Mouse (Mus musculus) neural tube, embryonic 12.5 days (tissue): ENCODE measurements at regions not wholly inside any gene's neighbourhood (a gene's known extent, or its start where the extent isn't known, plus 50 kb on each side); places are given as distances from the start of the nearest gene placed in this dataset.

Experiments
- ATAC-seq: fragments of 200-750 bp; cut with Nextera tagmentation; 2 replicates; pipeline ENCODE4 v1.8.0; 2017; ENCODE audit warnings: low read depth, mild to moderate bottlenecking, moderate TSS enrichment, moderate library complexity; ENCODE audit not compliant: low FRiP score
- H3K27ac ChIP-seq: fragments of 300-500 bp; sonication (generic); 2 replicates; pipeline ENCODE4 v1.5.1; 2016
- H3K27me3 ChIP-seq: fragments of 300-500 bp; sonication (generic); replicated peaks from 2 replicates; pipeline ENCODE4 v1.6.1; 2016; ENCODE audit warnings: mild to moderate bottlenecking
- H3K36me3 ChIP-seq: fragments of 300-500 bp; sonication (generic); 2 replicates; pipeline ENCODE4 v1.6.1; 2016; ENCODE audit warnings: mild to moderate bottlenecking
- H3K4me1 ChIP-seq: fragments of 300-500 bp; sonication (generic); 2 replicates; pipeline ENCODE4 v1.6.1; 2016
- H3K4me2 ChIP-seq: fragments of 300-500 bp; sonication (generic); replicated peaks from 2 replicates; pipeline ENCODE4 v1.6.1; 2016; ENCODE audit warnings: mild to moderate bottlenecking
- H3K4me3 ChIP-seq: fragments of 300-500 bp; sonication (generic); 2 replicates; pipeline ENCODE4 v1.5.1; 2016
- H3K9ac ChIP-seq: fragments of 300-500 bp; sonication (generic); 2 replicates; pipeline ENCODE4 v1.6.1; 2016; ENCODE audit warnings: mild to moderate bottlenecking
- H3K9me3 ChIP-seq: fragments of 300-500 bp; sonication (generic); 2 replicates; pipeline ENCODE4 v1.6.1; 2016; ENCODE audit warnings: mild to moderate bottlenecking
- WGBS: fragments of 180-500 bp; shearing (Covaris S2); methylation state at CpG from one replicate; pipeline ENCODE4 v1.1.7; 2016; 5-methylcytosine and 5-hydroxymethylcytosine counted together

DNA sequence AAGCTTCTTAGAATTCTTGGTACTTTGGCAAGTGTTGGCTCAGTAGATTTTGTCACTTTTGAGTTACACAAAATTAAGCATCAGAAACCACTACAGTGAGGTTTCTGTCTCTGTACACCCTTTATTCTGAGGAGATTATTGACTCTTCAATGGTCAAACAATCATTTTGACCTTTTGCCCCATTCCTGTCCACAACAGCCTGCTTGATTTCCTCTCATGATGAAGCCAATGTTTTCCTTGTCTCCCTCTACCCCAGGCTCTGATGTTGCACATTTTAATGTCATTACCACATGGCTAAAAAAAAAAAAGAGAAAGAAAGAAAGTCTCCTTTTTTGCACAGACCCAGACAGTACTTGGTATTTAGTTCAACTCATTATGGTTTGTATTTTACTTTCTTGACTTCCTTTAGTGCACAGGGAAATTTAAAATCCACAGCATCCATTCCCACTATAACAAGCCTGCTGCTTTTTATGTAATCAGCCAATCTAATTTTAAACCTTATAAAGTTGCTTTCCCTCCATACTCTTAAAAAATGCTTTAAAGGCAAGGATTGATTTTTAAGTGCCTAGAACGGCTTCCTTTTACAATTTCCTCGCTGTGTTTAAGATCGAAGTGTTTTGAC is 452.8 kb upstream of the Flrt2 start:
- Histone ChIP-seq H3K4me2 (no peak overlapping the region), H3K9ac (no peak overlapping the region), H3K27me3 (no peaks in the 10 kb centered on the region), H3K4me1 (no peaks in the 10 kb centered on the region), H3K27ac (no peak overlapping the region), H3K9me3 (no peaks in the 10 kb centered on the region), H3K4me3 (no peak overlapping the region), H3K36me3 (no peaks in the 10 kb centered on the region)
- WGBS = 64% methylated on average over 3 of the region's 3 CpGs
- no peak for ATAC-seq

DNA sequence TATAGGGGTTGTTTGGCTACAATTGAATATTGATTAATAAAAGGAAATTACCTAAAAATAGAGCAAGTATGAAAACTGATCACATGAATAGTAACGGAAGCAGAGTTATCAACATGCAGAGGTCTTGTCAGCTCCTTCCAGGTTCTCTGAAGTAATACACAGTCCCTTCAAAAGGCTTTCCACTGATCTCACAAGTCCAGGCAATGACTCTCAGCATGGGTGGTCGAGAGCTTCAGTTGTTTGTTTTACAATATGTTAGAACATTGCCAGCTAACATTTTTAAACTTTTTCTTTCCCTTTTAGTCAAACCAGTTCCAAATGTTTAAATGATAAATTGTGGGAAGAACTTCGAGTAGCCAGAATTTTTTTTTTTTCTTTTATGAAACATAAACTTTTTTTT is 424.8 kb upstream of the Flrt2 start:
- Histone ChIP-seq H3K9ac (no peak overlapping the region), H3K4me2 (no peak overlapping the region), H3K27me3 (no peaks in the 10 kb centered on the region), H3K27ac (no peak overlapping the region), H3K9me3 (no peaks in the 10 kb centered on the region), H3K36me3 (no peaks in the 10 kb centered on the region), H3K4me1 (no peaks in the 10 kb centered on the region), H3K4me3 (no peak overlapping the region)
- ATAC-seq = no peak
- 60% methylated on average over 3 of the region's 3 CpGs for WGBS

DNA sequence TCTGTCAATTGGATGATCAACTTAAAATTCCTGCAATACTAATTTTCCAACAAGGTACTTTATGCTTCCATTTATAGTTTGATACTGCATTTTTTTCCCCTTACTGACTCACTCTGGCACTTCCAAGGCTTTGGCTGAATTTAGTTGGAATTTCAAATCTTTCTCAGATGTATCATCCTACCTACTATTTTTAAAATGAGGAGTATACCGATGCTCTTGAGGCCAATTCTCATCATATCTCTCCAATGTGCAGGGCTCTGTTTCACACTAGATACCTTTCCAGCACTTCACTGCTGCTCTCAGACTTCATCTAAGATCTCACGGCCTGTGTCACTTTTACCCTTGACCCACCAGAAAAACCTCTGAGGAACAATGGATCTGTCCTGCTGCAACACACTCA is 386.6 kb upstream of the Flrt2 start:
- no peaks in the 10 kb centered on the region for H3K36me3 ChIP-seq
- no peak overlapping the region for H3K9ac ChIP-seq
- ATAC-seq = no peak
- no peak overlapping the region for H3K4me2 ChIP-seq
- no peak overlapping the region for H3K27ac ChIP-seq
- 89% methylated on average over 2 of the region's 2 CpGs for WGBS
- no peaks in the 10 kb centered on the region for H3K9me3 ChIP-seq
- no peaks in the 10 kb centered on the region for H3K4me1 ChIP-seq
- no peak overlapping the region for H3K4me3 ChIP-seq
- no peaks in the 10 kb centered on the region for H3K27me3 ChIP-seq

DNA sequence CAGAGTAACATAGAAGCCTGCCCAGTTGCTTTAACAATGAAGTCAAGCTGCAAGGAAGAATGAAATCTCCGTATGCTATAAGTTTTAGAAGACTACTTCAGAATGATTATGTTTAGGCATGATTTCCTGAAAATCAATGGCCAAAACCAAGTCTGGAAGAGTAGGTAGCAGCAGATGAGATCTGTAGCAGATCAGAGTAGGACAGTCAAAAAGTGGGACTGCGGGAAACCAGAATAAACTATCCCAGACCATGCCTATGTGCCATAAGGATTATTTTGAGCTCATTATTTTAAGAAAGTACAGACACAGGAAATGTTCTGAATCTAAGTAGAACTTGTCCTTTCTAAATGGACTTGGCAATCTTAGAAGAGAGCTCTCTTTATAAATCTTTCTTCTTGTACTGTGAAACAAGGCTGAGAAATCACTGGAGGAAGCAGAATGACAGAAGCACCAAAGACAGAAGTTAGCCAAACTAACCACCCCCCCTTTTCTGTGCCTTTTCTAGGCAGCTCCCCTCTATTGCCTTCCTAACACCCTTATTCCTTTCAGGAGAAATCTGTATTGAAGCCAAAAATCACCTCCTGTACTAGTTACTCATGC is 376.8 kb upstream of the Flrt2 start:
- no peak overlapping the region for H3K27ac ChIP-seq
- no peak overlapping the region for H3K9ac ChIP-seq
- no peak for ATAC-seq
- H3K4me2 ChIP-seq = no peak overlapping the region
- H3K9me3 ChIP-seq = no peaks in the 10 kb centered on the region
- H3K4me3 ChIP-seq = no peak overlapping the region
- H3K36me3 ChIP-seq = no peaks in the 10 kb centered on the region
- no peaks in the 10 kb centered on the region for H3K27me3 ChIP-seq
- 93% methylated on average over 2 of the region's 2 CpGs for WGBS
- H3K4me1 ChIP-seq = no peaks in the 10 kb centered on the region

DNA sequence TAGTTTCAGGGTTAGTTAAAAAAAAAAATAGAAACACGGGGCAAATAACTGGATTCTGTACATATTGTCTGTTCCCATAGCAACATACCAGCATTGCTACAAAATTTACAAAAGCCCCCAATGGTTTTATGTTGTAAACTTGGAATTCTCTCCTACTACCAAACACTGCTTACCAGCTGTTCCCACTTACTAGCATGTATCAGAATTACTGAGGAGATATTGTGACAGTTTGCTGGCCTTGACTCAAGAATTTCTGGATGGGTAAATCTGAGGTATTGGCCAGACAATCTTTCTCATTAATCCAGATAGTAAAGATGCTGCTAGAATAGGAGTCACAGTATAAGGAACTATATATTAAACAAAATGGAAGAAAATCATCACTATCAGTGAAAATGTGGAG is 375.2 kb upstream of the Flrt2 start:
- no peaks in the 10 kb centered on the region for H3K36me3 ChIP-seq
- H3K4me1 ChIP-seq = no peaks in the 10 kb centered on the region
- no peak overlapping the region for H3K4me2 ChIP-seq
- H3K9ac ChIP-seq = no peak overlapping the region
- H3K27me3 ChIP-seq = no peaks in the 10 kb centered on the region
- no peaks in the 10 kb centered on the region for H3K9me3 ChIP-seq
- ATAC-seq = no peak
- H3K4me3 ChIP-seq = no peak overlapping the region
- no peak overlapping the region for H3K27ac ChIP-seq
- 67% methylated on average over 1 of the region's 1 CpGs for WGBS

DNA sequence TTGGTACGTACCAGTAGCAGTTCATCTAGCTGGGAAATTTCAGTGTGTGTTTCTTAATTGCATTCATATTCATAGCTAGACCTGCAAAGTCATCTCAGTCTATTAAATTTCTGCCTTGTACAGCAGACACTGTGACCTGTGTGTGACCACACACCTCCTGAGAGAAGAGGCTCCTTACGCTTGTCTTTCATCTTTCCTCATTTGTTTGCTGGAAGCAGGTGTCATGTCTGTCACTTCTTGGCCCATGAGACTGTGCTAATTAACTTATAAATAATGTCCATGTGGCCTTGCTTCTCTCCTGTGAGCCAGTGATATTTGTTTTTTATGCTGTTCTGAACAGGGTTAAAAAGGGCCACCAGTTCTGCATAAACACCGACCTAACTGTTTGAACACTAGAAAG is 370.3 kb upstream of the Flrt2 start:
- H3K4me3 ChIP-seq = no peak overlapping the region
- no peaks in the 10 kb centered on the region for H3K36me3 ChIP-seq
- H3K9ac ChIP-seq = no peak overlapping the region
- no peaks in the 10 kb centered on the region for H3K4me1 ChIP-seq
- H3K4me2 ChIP-seq = no peak overlapping the region
- WGBS = 78% methylated on average over 3 of the region's 3 CpGs
- no peaks in the 10 kb centered on the region for H3K9me3 ChIP-seq
- ATAC-seq = no peak
- no peaks in the 10 kb centered on the region for H3K27me3 ChIP-seq
- no peak overlapping the region for H3K27ac ChIP-seq

DNA sequence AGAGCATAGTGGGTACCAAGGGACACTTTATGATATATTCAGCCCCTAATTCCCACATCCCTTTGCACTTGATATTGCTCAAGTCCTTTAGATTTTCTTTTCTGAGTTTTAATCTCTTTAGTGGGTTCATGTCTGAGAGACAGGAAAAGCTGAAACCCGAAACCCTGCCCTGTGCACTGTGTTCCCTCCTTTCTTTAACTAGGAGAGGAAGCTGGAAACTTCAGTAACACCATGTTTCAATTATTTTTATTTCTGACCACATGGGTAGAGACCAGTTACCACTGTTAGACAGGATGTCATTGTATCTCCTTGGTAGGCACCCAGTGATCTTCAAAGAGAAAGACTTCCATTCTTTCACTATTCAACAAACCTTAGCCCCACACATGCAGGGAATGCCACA is 362.4 kb upstream of the Flrt2 start:
- H3K4me3 ChIP-seq = no peak overlapping the region
- no peak overlapping the region for H3K9ac ChIP-seq
- no peak overlapping the region for H3K4me2 ChIP-seq
- no peaks in the 10 kb centered on the region for H3K4me1 ChIP-seq
- no peaks in the 10 kb centered on the region for H3K27me3 ChIP-seq
- no peaks in the 10 kb centered on the region for H3K36me3 ChIP-seq
- no peak overlapping the region for H3K27ac ChIP-seq
- no peaks in the 10 kb centered on the region for H3K9me3 ChIP-seq
- 69% methylated on average over 1 of the region's 1 CpGs for WGBS
- no peak for ATAC-seq

DNA sequence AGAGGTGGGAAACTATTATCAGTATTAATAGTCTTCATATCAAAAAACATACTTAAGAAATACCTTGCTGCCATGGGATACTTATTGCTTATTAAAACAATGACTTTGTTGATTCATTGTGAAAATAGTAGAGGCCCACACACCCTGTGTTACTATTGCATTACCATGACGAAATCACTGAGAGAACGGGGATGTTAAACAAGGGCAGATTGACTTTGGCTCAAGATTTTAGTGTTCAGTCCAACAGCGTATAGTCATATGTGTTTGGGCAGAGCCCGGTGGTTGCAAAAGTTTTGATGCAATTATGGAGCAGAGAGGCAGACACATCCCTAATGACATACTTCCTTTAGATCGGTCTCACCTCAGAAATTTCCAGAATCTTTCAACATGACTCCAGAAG is 344.2 kb upstream of the Flrt2 start:
- no peaks in the 10 kb centered on the region for H3K36me3 ChIP-seq
- H3K9ac ChIP-seq = no peak overlapping the region
- ATAC-seq = no peak
- no peak overlapping the region for H3K4me3 ChIP-seq
- WGBS = 92% methylated on average over 5 of the region's 5 CpGs
- H3K4me2 ChIP-seq = no peak overlapping the region
- H3K4me1 ChIP-seq = no peaks in the 10 kb centered on the region
- no peak overlapping the region for H3K27ac ChIP-seq
- H3K9me3 ChIP-seq = no peaks in the 10 kb centered on the region
- no peaks in the 10 kb centered on the region for H3K27me3 ChIP-seq

DNA sequence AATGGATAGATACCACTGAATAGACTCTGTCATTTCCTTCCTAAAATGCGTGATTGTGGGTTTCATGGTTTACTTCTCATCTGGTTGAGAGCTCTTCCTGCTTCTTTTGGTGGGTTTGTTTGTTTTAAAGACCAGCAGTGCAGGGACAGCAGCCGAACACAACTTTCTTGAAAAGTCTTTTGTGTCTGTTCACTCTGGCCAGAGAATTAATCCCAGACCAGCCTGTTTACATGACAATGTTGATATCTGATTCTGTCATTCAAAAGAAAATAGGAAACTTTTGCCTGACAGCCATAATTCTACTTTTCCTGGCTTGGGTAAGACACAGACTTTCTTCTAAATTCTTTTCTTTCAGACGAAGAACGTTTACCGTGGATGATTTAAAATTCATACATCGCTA is 336.9 kb upstream of the Flrt2 start:
- Histone ChIP-seq H3K4me3 (no peak overlapping the region), H3K27ac (no peak overlapping the region), H3K4me2 (no peak overlapping the region), H3K4me1 (no peaks in the 10 kb centered on the region), H3K9me3 (no peaks in the 10 kb centered on the region), H3K9ac (no peak overlapping the region), H3K27me3 (no peaks in the 10 kb centered on the region), H3K36me3 (no peaks in the 10 kb centered on the region)
- WGBS = 44% methylated on average over 6 of the region's 6 CpGs
- no peak for ATAC-seq

DNA sequence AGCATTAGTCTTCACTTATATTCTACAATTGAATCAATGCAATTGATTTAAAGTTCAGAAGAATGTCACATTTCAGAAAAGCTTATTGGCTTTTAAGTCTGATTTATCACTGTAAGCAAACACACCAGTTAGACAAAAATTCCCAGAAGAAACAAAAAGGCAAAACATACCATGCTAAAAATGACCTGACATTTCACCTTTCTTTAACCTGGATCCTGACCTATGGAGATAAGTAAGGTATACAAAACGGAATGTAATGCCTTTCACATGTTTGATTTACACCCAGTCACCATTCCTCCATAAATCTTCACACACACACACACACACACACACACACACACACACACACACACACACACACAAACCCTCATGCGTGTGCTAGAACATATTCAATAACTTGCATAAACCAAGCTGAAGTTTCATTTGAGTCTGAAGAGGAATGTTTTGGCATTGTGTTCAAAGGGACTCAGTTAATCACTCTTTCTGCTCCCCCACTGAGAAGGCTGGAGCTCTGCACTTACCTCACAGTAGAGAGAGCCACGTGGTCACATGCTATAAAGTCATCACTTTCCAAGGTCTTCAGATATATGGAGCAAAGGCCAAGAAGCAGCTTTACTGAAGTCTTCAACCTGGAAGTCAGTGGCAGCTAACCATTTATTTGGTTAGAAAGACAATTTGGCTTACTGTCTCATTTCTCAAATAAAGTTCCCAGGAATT is 307.6 kb upstream of the Flrt2 start:
- Histone ChIP-seq H3K27me3 (no peaks in the 10 kb centered on the region), H3K9me3 (no peaks in the 10 kb centered on the region), H3K36me3 (no peaks in the 10 kb centered on the region), H3K4me3 (no peak overlapping the region), H3K9ac (no peak overlapping the region), H3K4me1 (no peaks in the 10 kb centered on the region), H3K27ac (no peak overlapping the region), H3K4me2 (no peak overlapping the region)
- 20% methylated on average over 3 of the region's 3 CpGs for WGBS
- no peak for ATAC-seq

DNA sequence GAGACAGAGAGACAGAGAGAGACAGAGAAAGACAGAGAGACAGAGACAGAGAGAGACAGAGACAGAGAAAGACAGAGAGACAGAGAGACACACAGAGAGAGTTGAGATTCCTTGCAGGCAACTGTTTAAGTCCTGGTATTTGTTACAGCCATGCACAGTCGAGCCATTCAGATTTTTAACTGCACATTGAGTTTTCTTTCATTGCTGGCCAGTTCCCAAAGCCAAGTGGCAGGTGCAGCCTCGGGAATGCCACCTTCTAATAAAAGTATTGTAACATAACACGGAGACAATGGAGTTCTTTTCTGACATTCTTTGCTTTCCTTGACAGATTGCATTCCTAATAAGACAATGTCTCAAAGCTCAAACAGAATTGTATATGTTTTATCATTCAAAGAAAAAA is 306.3 kb upstream of the Flrt2 start:
- 53% methylated on average over 3 of the region's 3 CpGs for WGBS
- no peaks in the 10 kb centered on the region for H3K9me3 ChIP-seq
- no peak overlapping the region for H3K4me3 ChIP-seq
- no peaks in the 10 kb centered on the region for H3K27me3 ChIP-seq
- H3K4me2 ChIP-seq = no peak overlapping the region
- H3K9ac ChIP-seq = no peak overlapping the region
- H3K27ac ChIP-seq = no peak overlapping the region
- no peak for ATAC-seq
- no peaks in the 10 kb centered on the region for H3K36me3 ChIP-seq
- no peaks in the 10 kb centered on the region for H3K4me1 ChIP-seq

DNA sequence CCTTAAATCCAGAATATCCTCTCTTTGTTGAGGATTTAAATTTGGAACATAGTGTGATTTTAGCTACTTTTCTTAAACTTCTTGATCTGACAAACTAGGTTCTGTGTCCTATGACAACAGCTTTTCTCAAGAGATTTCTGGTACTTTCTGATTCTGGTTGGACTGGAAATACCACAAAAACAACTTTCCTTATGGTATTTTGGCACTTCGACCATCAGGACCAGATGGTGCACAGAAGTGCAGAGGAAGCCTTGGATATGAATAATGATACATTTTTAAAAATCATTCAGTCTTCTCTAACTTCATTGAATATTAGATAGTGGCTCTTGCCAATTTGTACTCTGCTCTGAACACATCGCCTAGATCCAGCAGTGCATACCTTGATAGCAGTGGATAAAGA is 303.8 kb upstream of the Flrt2 start:
- H3K27me3 ChIP-seq = no peaks in the 10 kb centered on the region
- H3K9ac ChIP-seq = no peak overlapping the region
- no peaks in the 10 kb centered on the region for H3K9me3 ChIP-seq
- H3K4me1 ChIP-seq = no peaks in the 10 kb centered on the region
- no peaks in the 10 kb centered on the region for H3K36me3 ChIP-seq
- 91% methylated on average over 2 of the region's 2 CpGs for WGBS
- ATAC-seq = no peak
- no peak overlapping the region for H3K4me3 ChIP-seq
- H3K4me2 ChIP-seq = no peak overlapping the region
- no peak overlapping the region for H3K27ac ChIP-seq

DNA sequence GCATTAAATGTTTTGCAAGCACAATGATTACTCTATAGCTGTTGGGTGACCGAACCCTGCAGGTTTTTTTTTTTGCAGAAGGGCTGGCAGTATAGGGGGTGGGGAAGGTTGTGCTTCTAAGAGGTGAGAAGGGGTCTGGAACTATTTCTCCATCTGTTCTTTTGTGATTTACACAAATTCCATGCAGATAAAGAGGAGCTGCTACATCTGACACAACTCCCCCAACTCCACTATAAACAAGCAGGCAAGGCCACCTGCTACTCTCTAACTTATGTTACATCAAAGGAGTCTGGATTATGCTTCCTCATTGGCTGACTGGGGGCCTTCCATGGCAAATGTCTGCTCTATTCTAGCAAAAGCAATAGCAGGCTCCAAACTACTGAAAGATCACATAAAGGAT is 299.2 kb upstream of the Flrt2 start:
- ATAC-seq = no peak
- Histone ChIP-seq H3K27ac (no peak overlapping the region), H3K4me1 (no peaks in the 10 kb centered on the region), H3K9me3 (no peaks in the 10 kb centered on the region), H3K36me3 (no peaks in the 10 kb centered on the region), H3K9ac (no peak overlapping the region), H3K27me3 (no peaks in the 10 kb centered on the region), H3K4me3 (no peak overlapping the region), H3K4me2 (no peak overlapping the region)
- 27% methylated on average over 1 of the region's 1 CpGs for WGBS
